Mouse (Mus musculus) heart, postnatal 0 days (tissue): Measurements from ENCODE around the gene Tcf12.

Source experiments
- CTCF ChIP-seq: IDR thresholded peaks from 2 replicates; pipeline ENCODE4 v1.5.1; 2016; ENCODE audit warnings: antibody characterized with exemption, control low read depth, low read depth
- EP300 ChIP-seq: IDR thresholded peaks from 2 replicates; pipeline ENCODE4 v1.6.1; 2016; ENCODE audit warnings: antibody characterized with exemption, low read depth

DNA sequence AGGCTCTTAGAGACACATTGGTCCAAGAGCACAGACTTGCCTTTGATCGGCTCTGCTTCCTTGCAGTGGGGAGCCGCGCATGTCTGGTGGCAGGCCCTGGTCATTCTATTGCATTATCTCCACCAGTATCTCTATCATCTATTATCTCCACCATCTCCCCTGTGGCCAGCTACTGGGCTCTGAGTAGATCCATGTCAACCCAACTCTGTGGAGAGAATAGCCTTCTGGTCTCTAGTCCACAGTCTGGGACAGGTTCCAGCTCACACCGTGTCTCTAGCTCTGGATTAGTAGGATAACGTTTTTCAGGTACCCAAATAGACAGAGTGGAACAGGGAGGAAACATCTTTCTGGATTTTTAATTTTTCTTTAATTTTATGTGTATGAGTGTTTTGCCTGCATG, 284.3 kb downstream of the Tcf12 start:
- no peak for TF ChIP-seq EP300
- TF ChIP-seq CTCF = no peak
